Mouse (Mus musculus) R1 (cell line): ENCODE measurements at regions not wholly inside any gene's neighbourhood (a gene's known extent, or its start where the extent isn't known, plus 50 kb on each side); places are given as distances from the start of the nearest gene placed in this dataset.

Source experiments
- DNase-seq: peaks from one replicate; pipeline ENCODE4 v3.0.0-alpha.2; 2018; ENCODE audit warnings: low read depth, low spot score

DNA sequence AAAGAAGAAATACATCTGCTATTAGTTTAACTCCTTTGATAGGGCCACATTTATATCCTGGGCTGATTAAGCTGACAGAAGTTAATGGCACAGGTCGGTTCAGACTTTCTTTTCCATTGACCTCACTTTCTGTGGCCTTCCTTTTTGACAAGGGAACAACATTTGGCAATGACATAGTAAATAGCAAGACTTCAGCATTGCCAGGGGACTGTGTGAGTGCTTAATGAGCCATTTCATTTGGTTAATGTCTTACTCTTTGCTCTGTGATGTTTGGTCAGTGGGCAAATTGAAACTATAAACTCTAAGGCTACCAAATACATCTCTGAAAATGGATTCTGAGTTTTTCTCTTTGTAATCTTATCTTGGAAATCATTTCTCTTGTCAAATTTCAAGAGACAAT lies 1405.9 kb downstream of the Nxph1 start:
- DNase-seq: no peak

GRCm38 (mm10) chr6:10365138-10365537 lies 1416.9 kb downstream of the Nxph1 start:
- DNase-seq: no peak

DNA sequence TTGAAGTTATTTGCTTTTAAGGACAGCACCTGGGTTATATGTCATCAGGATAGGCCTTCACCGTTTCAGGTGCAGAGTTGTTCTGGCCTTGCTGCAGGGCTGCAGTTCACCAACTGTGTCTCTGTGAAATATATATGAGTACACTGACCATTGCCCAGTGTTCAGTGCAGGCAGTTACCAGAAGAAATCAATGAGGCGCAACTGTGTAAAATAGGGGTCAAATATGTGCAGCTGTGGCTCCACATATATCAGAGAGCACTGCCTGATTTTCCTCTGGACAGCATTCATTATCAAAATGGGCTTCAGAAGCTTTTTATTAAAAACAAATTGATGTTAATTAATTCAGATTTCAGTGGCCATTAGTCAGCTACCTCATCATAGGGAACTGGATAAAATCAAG lies 1426.2 kb downstream of the Nxph1 start:
- DNase-seq: no peak

DNA sequence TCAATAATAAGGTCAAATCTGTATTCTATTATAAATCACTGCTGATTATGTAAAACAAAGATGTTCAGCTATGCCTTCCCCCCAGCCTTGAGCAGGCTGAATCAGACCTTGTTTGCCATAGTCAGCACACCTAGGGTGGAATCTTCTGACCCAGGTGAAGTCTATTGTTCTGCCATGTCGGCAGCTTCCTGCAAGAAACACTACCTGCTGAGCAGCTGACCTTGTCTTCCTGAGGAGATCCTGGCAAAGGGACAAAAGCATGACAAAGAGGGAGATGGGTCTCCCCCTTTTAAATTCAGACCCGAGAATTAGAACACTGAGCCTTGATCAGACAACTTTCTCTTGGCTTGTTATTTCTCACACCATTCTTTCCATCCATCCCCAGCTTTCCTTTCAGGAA lies 1476.4 kb downstream of the Nxph1 start:
- DNase-seq: peak; percentile 92

- peak; percentile 19 for DNase-seq
Observed at GRCm38 (mm10) chr6:10425506-10425905, 1477.3 kb downstream of the Nxph1 start.

DNA sequence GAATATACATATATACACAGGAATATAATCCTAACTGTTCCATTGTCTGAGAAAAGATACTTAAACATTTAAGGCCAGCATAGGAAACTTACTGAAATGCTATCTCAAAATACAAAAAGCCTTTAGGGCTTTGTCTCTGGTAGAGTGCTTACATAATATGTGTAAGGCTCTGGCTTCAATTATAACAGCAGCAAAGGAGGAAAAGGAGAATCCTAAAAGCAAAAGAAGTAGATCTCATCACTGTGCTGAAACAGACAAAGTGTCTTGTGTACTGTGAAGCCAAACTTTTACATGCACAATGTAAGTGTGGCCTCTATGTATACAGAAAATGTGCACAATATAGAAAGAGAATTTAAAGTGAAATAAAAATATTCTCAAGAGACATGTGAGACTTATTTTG lies 1464.1 kb downstream of the Ndufa4 start:
- DNase-seq: no peak

- DNase-seq: no peak
Observed at GRCm38 (mm10) chr6:10456044-10456443, 1451.3 kb downstream of the Ndufa4 start.

- no peak for DNase-seq
Observed at GRCm38 (mm10) chr6:10468967-10469366, 1438.3 kb downstream of the Ndufa4 start.
